Mouse (Mus musculus) embryonic facial prominence, embryonic 14.5 days (tissue): ENCODE results near the gene Ffar2. TPM values are rescaled to one million over a fixed set of nuclear protein-coding genes. Genes with fewer than 3 reads are reported as not detected.
"Not testable (repeated sequence)": the region's sequence is repeated elsewhere in the genome, so short reads cannot be mapped to it uniquely, and the experiment has no call there.

Experiments used
- ATAC-seq: fragments of 200-750 bp; cut with Nextera tagmentation; 2 replicates; pipeline ENCODE4 v1.8.0; 2017; ENCODE audit warnings: low read depth, moderate number of reproducible peaks, moderate TSS enrichment
- DNase-seq: peaks from one replicate; pipeline ENCODE4 v3.0.0-alpha.2; 2015; ENCODE audit warnings: low spot score
- H3K27ac ChIP-seq: fragments of 300-500 bp; sonication (generic); replicated peaks from 2 replicates; pipeline ENCODE4 v1.5.1; 2014; ENCODE audit warnings: low read depth, mild to moderate bottlenecking, low read length, moderate library complexity
- H3K27me3 ChIP-seq: fragments of 300-500 bp; sonication (generic); replicated peaks from 2 replicates; pipeline ENCODE4 v1.6.1; 2014; ENCODE audit warnings: low read length; ENCODE audit not compliant: control insufficient read depth, insufficient read depth
- H3K36me3 ChIP-seq: fragments of 300-500 bp; sonication (generic); 2 replicates; pipeline ENCODE4 v1.6.1; 2014; ENCODE audit warnings: low read length, mixed read lengths; ENCODE audit not compliant: control insufficient read depth, insufficient read depth
- H3K4me1 ChIP-seq: fragments of 300-500 bp; sonication (generic); 2 replicates; pipeline ENCODE4 v1.6.1; 2014; ENCODE audit warnings: antibody characterized with exemption, low read length; ENCODE audit not compliant: control insufficient read depth, insufficient read depth
- H3K4me2 ChIP-seq: fragments of 300-500 bp; sonication (generic); 2 replicates; pipeline ENCODE4 v1.6.1; 2014; ENCODE audit warnings: low read depth, mild to moderate bottlenecking, low read length, moderate library complexity, mixed read lengths
- H3K4me3 ChIP-seq: fragments of 300-500 bp; sonication (generic); 2 replicates; pipeline ENCODE4 v1.5.1; 2014; ENCODE audit warnings: low read depth, mild to moderate bottlenecking, low read length
- H3K9ac ChIP-seq: fragments of 300-500 bp; sonication (generic); 2 replicates; pipeline ENCODE4 v1.6.1; 2014; ENCODE audit warnings: low read depth, mild to moderate bottlenecking, low read length, moderate library complexity, mixed read lengths
- H3K9me3 ChIP-seq: fragments of 300-500 bp; sonication (generic); 2 replicates; pipeline ENCODE4 v1.6.1; 2016; ENCODE audit warnings: low read length; ENCODE audit not compliant: control insufficient read depth
- WGBS: fragments of 180-500 bp; shearing (Covaris S2); extraction: QIAGEN DNeasy Blood & Tissue Kit; methylation state at CpG from one replicate; pipeline ENCODE4 v1.1.7; 2014; 5-methylcytosine and 5-hydroxymethylcytosine counted together
- polyA plus RNA-seq: library from polyadenylated mRNA; unstranded; fragments of >200 nt; fragmentation: Nextera tagmentation; extraction: Ambion mirVana; gene quantifications from 2 replicates; pipeline ENCODE4 v1.2.1, GENCODE M21; 2014

The Ffar2 gene
- polyA plus RNA-seq, 1 experiment from 2014 or later, result 0.14 TPM

- H3K4me1 ChIP-seq, result not testable (repeated sequence)
These were observed 9.1 kb upstream of the Ffar2 start for GRCm38 (mm10) chr7:30832684-30833083.

DNA sequence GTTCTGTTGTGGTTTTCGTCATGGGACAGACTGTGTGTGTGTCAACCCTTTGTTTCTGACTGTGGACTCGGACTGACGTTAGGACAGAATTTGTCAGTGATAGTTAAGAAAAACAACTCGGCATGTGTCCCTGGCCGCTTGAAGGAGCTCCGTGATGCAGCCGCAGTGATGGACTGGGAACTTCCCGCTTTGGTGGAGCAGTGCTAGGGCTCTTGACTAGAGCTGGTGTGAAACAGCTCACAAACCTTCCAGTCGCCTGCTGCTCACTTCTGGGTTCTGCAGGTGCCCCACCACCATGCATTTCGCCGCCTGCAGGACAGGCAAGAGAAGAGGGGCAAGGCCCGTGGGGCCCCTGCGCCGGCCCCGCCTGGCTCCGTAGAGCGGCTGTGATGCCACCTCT is 8.7 kb upstream of the Ffar2 start:
- ATAC-seq, result no peak
- Histone ChIP-seq H3K4me3 (no peak overlapping the region), H3K27ac (no peak overlapping the region), H3K4me1 (no peaks in the 10 kb centered on the region), H3K27me3 (no peaks in the 10 kb centered on the region), H3K9me3 (no peaks in the 10 kb centered on the region), H3K9ac (no peak overlapping the region), H3K4me2 (no peak overlapping the region), H3K36me3 (no peaks in the 10 kb centered on the region)
- WGBS, result 69% methylated on average over 9 of the region's 17 CpGs
- no peak for DNase-seq

More at GRCm38 (mm10) chr7:30832684-30833083, 9.1 kb upstream of the Ffar2 start:
- ATAC-seq, H3K9me3 ChIP-seq, DNase-seq, H3K36me3 ChIP-seq, H3K4me2 ChIP-seq, H3K27ac ChIP-seq, H3K9ac ChIP-seq, H3K27me3 ChIP-seq, H3K4me3 ChIP-seq: not testable (repeated sequence)
- 39% methylated on average over 7 of the region's 11 CpGs for WGBS

GRCm38 (mm10) chr7:30829428-30829827 is 5.9 kb upstream of the Ffar2 start:
- no peak overlapping the region for H3K9ac ChIP-seq
- no peaks in the 10 kb centered on the region for H3K4me1 ChIP-seq
- no peak for ATAC-seq
- H3K27ac ChIP-seq, result no peak overlapping the region
- H3K4me2 ChIP-seq, result no peak overlapping the region
- H3K4me3 ChIP-seq, result no peak overlapping the region
- H3K9me3 ChIP-seq, result no peaks in the 10 kb centered on the region
- H3K36me3 ChIP-seq, result no peaks in the 10 kb centered on the region
- 66% methylated on average over 3 of the region's 3 CpGs for WGBS
- H3K27me3 ChIP-seq, result no peaks in the 10 kb centered on the region
- DNase-seq, result no peak

GRCm38 (mm10) chr7:30828871-30829270 is 5.3 kb upstream of the Ffar2 start:
- not testable (repeated sequence) for H3K9ac ChIP-seq, H3K4me1 ChIP-seq, H3K4me3 ChIP-seq, DNase-seq, H3K9me3 ChIP-seq, ATAC-seq, H3K27me3 ChIP-seq, H3K36me3 ChIP-seq, H3K27ac ChIP-seq, H3K4me2 ChIP-seq

GRCm38 (mm10) chr7:30826660-30827059 is 3.1 kb upstream of the Ffar2 start:
- ATAC-seq (no peak), DNase-seq (no peak)
- H3K4me1 ChIP-seq, result no peaks in the 10 kb centered on the region
- no peaks in the 10 kb centered on the region for H3K36me3 ChIP-seq
- H3K4me3 ChIP-seq, result no peak overlapping the region
- H3K27ac ChIP-seq, result no peak overlapping the region
- H3K9ac ChIP-seq, result no peak overlapping the region
- WGBS, result 85% methylated on average over 10 of the region's 10 CpGs
- no peaks in the 10 kb centered on the region for H3K27me3 ChIP-seq
- no peaks in the 10 kb centered on the region for H3K9me3 ChIP-seq
- no peak overlapping the region for H3K4me2 ChIP-seq

- 96% methylated on average over 3 of the region's 3 CpGs for WGBS
- H3K9me3 ChIP-seq, result no peaks in the 10 kb centered on the region
- DNase-seq (no peak), ATAC-seq (no peak)
- H3K4me1 ChIP-seq, result no peaks in the 10 kb centered on the region
- H3K27ac ChIP-seq, result no peak overlapping the region
- no peaks in the 10 kb centered on the region for H3K27me3 ChIP-seq
- H3K4me2 ChIP-seq, result no peak overlapping the region
- H3K4me3 ChIP-seq, result no peak overlapping the region
- H3K9ac ChIP-seq, result no peak overlapping the region
- no peaks in the 10 kb centered on the region for H3K36me3 ChIP-seq
These were observed 731 bp upstream of the Ffar2 start for GRCm38 (mm10) chr7:30824306-30824705.

DNA sequence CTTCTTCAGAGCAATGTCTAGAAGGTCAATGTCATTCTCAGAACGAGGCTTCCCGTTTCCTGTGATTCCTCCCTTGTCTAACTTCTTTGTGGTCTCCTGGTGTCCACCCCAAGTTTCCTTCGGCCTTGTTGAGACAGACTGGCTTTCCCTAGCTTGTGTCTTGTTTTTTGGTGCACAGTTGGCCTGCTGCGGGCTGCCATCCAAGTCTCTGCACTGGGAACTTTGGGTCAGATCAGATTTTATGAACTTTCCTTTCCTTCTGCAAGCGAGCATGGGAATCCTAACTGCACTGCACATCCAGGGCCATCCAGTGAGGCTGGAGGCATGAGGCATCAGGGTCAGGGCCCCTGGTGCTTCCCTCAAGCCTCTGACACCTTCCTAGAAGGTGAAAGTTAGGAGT is 2.0 kb downstream of the Ffar2 start:
- Histone ChIP-seq H3K27me3 (no peaks in the 10 kb centered on the region), H3K9ac (no peak overlapping the region), H3K27ac (no peak overlapping the region), H3K36me3 (no peaks in the 10 kb centered on the region), H3K4me2 (no peak overlapping the region), H3K4me3 (no peak overlapping the region), H3K4me1 (no peaks in the 10 kb centered on the region), H3K9me3 (no peaks in the 10 kb centered on the region)
- 72% methylated on average over 5 of the region's 5 CpGs for WGBS
- ATAC-seq (no peak), DNase-seq (no peak)

- Histone ChIP-seq H3K9me3 (no peaks in the 10 kb centered on the region), H3K36me3 (no peaks in the 10 kb centered on the region), H3K27ac (no peak overlapping the region), H3K9ac (no peak overlapping the region), H3K4me2 (no peak overlapping the region), H3K4me3 (no peak overlapping the region), H3K27me3 (no peaks in the 10 kb centered on the region), H3K4me1 (no peaks in the 10 kb centered on the region)
- ATAC-seq (no peak), DNase-seq (no peak)
- WGBS, result 48% methylated on average over 7 of the region's 7 CpGs
These were observed 2.6 kb downstream of the Ffar2 start for GRCm38 (mm10) chr7:30820854-30821445.

DNA sequence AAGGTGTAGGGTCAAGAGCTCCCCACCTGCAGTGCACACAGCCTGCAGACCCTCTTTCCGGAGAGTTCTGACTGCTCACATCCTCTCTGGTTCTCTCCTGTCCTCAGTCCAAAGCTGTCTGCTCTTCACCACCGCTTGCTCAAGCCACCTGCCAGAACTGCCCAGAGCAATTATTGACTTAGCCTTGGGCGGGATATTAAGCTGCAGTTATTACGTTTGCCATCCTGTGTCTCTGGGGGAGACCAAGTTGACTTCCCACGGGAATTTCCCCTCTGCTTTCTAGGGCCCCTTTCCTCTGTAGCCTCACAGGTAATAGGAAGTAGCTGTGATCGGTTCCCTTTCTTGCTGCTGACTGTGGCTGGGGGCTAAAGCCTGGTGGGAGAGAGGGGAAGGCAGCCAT is 3.4 kb downstream of the Ffar2 start:
- no peak overlapping the region for H3K27ac ChIP-seq
- WGBS, result 44% methylated on average over 6 of the region's 6 CpGs
- H3K36me3 ChIP-seq, result no peaks in the 10 kb centered on the region
- H3K27me3 ChIP-seq, result no peaks in the 10 kb centered on the region
- no peak overlapping the region for H3K4me3 ChIP-seq
- H3K4me1 ChIP-seq, result no peaks in the 10 kb centered on the region
- ATAC-seq (no peak), DNase-seq (no peak)
- no peak overlapping the region for H3K9ac ChIP-seq
- H3K4me2 ChIP-seq, result no peak overlapping the region
- H3K9me3 ChIP-seq, result no peaks in the 10 kb centered on the region
